Mouse (Mus musculus): ENCODE results near the gene Ksr2. TPM values are rescaled to one million over a fixed set of nuclear protein-coding genes. Genes with fewer than 3 reads are reported as not detected.
"Not testable (repeated sequence)": the region's sequence is repeated elsewhere in the genome, so short reads cannot be mapped to it uniquely, and the experiment has no call there.

Gene Ksr2
- polyA plus RNA-seq, 1 experiment from 2014 or later = 2.7 TPM

- H3K9ac ChIP-seq = peak overlapping the region; percentile 88
- 9% methylated on average over 16 of the region's 16 CpGs for WGBS
- H3K27me3 ChIP-seq = no peaks in the 10 kb centered on the region
- H3K36me3 ChIP-seq (replicated peaks) = peaks cover 32% of the 10 kb centered on the region
- H3K27ac ChIP-seq = peak overlapping the region; percentile 75
- peak overlapping the region; percentile 65 for H3K4me2 ChIP-seq
- peaks cover 17% of the 10 kb centered on the region for H3K4me1 ChIP-seq
- peak overlapping the region; percentile 78 for H3K4me3 ChIP-seq (replicated peaks)
- ATAC-seq (ENCODE audit: low FRiP score) = peak; percentile 54
- H3K9me3 ChIP-seq = 0 out of 2 replicates have a peak, but pooled peaks cover 10% of the 10 kb centered on the region
Observed at GRCm38 (mm10) chr5:117388296-117388751, 25.5 kb upstream of the Ksr2 start.

GRCm38 (mm10) chr5:117388877-117389276, 24.9 kb upstream of the Ksr2 start, which contains the start of gene Rfc5:
TSS of gene Rfc5 (minus strand) at chr5:117389047.
- H3K9me3 ChIP-seq = 0 out of 2 replicates have a peak, but pooled peaks cover 10% of the 10 kb centered on the region
- peak within 1 kb of the TSS; percentile 78 for H3K4me3 ChIP-seq (replicated peaks)
- ATAC-seq (ENCODE audit: low FRiP score) = peak; percentile 96
- H3K27me3 ChIP-seq = no peaks in the 10 kb centered on the region
- H3K4me1 ChIP-seq = peaks cover 17% of the 10 kb centered on the region
- peak within 1 kb of the TSS; percentile 75 for H3K27ac ChIP-seq
- H3K9ac ChIP-seq = peak within 1 kb of the TSS; percentile 88
- H3K4me2 ChIP-seq = peak within 1 kb of the TSS; percentile 65
- under 1% methylated on average over 44 of the region's 44 CpGs for WGBS
- peaks cover 27% of the 10 kb centered on the region for H3K36me3 ChIP-seq (replicated peaks)

- Histone ChIP-seq H3K9ac (no peak overlapping the region), H3K36me3 (replicated peaks) (peaks cover 7% of the 10 kb centered on the region; the same call in 1 of the 2 replicates), H3K27ac (no peak overlapping the region), H3K4me2 (no peak overlapping the region), H3K27me3 (no peaks in the 10 kb centered on the region), H3K4me3 (replicated peaks) (no peak overlapping the region), H3K9me3 (0 out of 2 replicates have a peak, but pooled peaks cover 10% of the 10 kb centered on the region), H3K4me1 (peaks cover 17% of the 10 kb centered on the region)
- WGBS = 93% methylated on average over 1 of the region's 1 CpGs
- ATAC-seq (ENCODE audit: low FRiP score) = no peak
Observed at GRCm38 (mm10) chr5:117390895-117391294, 22.9 kb upstream of the Ksr2 start.

GRCm38 (mm10) chr5:117395834-117396233, 18.0 kb upstream of the Ksr2 start:
- H3K9me3 ChIP-seq = 0 out of 2 replicates have a peak, but pooled peaks cover 10% of the 10 kb centered on the region
- H3K36me3 ChIP-seq (replicated peaks) = no peaks in the 10 kb centered on the region
- ATAC-seq (ENCODE audit: low FRiP score) = no peak
- H3K4me2 ChIP-seq = no peak overlapping the region
- H3K9ac ChIP-seq = no peak overlapping the region
- H3K27me3 ChIP-seq = no peaks in the 10 kb centered on the region
- H3K4me1 ChIP-seq = peaks cover 3% of the 10 kb centered on the region
- no peak overlapping the region for H3K4me3 ChIP-seq (replicated peaks)
- 90% methylated on average over 5 of the region's 5 CpGs for WGBS
- H3K27ac ChIP-seq = no peak overlapping the region

GRCm38 (mm10) chr5:117396596-117397014, 17.2 kb upstream of the Ksr2 start:
- no peaks in the 10 kb centered on the region for H3K36me3 ChIP-seq (replicated peaks)
- peaks cover 3% of the 10 kb centered on the region for H3K4me1 ChIP-seq
- no peak overlapping the region for H3K4me2 ChIP-seq
- H3K4me3 ChIP-seq (replicated peaks) = no peak overlapping the region
- no peaks in the 10 kb centered on the region for H3K27me3 ChIP-seq
- no peak for ATAC-seq (ENCODE audit: low FRiP score)
- H3K9me3 ChIP-seq = 0 out of 2 replicates have a peak, but pooled peaks cover 7% of the 10 kb centered on the region
- H3K9ac ChIP-seq = no peak overlapping the region
- H3K27ac ChIP-seq = no peak overlapping the region
- 63% methylated on average over 6 of the region's 6 CpGs for WGBS

GRCm38 (mm10) chr5:117397371-117397770, 16.4 kb upstream of the Ksr2 start:
- 87% methylated on average over 6 of the region's 6 CpGs for WGBS
- Histone ChIP-seq H3K4me2 (no peak overlapping the region), H3K4me3 (replicated peaks) (no peak overlapping the region), H3K27me3 (no peaks in the 10 kb centered on the region), H3K36me3 (replicated peaks) (no peaks in the 10 kb centered on the region), H3K27ac (no peak overlapping the region), H3K9me3 (0 out of 2 replicates have a peak, but pooled peaks cover 3% of the 10 kb centered on the region), H3K4me1 (peaks cover 3% of the 10 kb centered on the region), H3K9ac (no peak overlapping the region)
- ATAC-seq (ENCODE audit: low FRiP score) = no peak

GRCm38 (mm10) chr5:117398007-117398550, 15.7 kb upstream of the Ksr2 start:
- WGBS = 20% methylated on average over 4 of the region's 5 CpGs
- Histone ChIP-seq H3K9ac (no peak overlapping the region), H3K27ac (no peak overlapping the region), H3K4me3 (replicated peaks) (no peak overlapping the region), H3K9me3 (no peaks in the 10 kb centered on the region), H3K4me2 (no peak overlapping the region), H3K27me3 (no peaks in the 10 kb centered on the region), H3K36me3 (replicated peaks) (no peaks in the 10 kb centered on the region), H3K4me1 (peaks cover 3% of the 10 kb centered on the region)
- no peak for ATAC-seq (ENCODE audit: low FRiP score)

GRCm38 (mm10) chr5:117399281-117399680, 14.5 kb upstream of the Ksr2 start:
- Histone ChIP-seq H3K27ac (no peak overlapping the region), H3K4me3 (replicated peaks) (no peak overlapping the region), H3K27me3 (no peaks in the 10 kb centered on the region), H3K36me3 (replicated peaks) (no peaks in the 10 kb centered on the region), H3K9me3 (no peaks in the 10 kb centered on the region), H3K9ac (no peak overlapping the region), H3K4me1 (peaks cover 3% of the 10 kb centered on the region), H3K4me2 (no peak overlapping the region)
- no peak for ATAC-seq (ENCODE audit: low FRiP score)
- 78% methylated on average over 9 of the region's 9 CpGs for whole genome bisulfite sequencing

GRCm38 (mm10) chr5:117403609-117404008, 10.2 kb upstream of the Ksr2 start:
- no peaks in the 10 kb centered on the region for H3K27me3 ChIP-seq
- 89% methylated on average over 8 of the region's 8 CpGs for WGBS
- H3K27ac ChIP-seq = no peak overlapping the region
- no peaks in the 10 kb centered on the region for H3K36me3 ChIP-seq (replicated peaks)
- no peak for ATAC-seq (ENCODE audit: low FRiP score)
- H3K4me2 ChIP-seq = no peak overlapping the region
- no peaks in the 10 kb centered on the region for H3K4me1 ChIP-seq
- no peaks in the 10 kb centered on the region for H3K9me3 ChIP-seq
- H3K4me3 ChIP-seq (replicated peaks) = no peak overlapping the region
- no peak overlapping the region for H3K9ac ChIP-seq

GRCm38 (mm10) chr5:117404671-117405070, 9.1 kb upstream of the Ksr2 start:
- H3K4me3 ChIP-seq (replicated peaks); H3K27me3 ChIP-seq; H3K9me3 ChIP-seq; ATAC-seq (ENCODE audit: low FRiP score); H3K9ac ChIP-seq; H3K4me2 ChIP-seq; H3K36me3 ChIP-seq (replicated peaks); H3K4me1 ChIP-seq; H3K27ac ChIP-seq: not testable (repeated sequence)
- 95% methylated on average over 2 of the region's 2 CpGs for WGBS

- Histone ChIP-seq H3K4me3 (replicated peaks) (no peak overlapping the region), H3K4me1 (peaks cover 5% of the 10 kb centered on the region), H3K27me3 (peaks cover 17% of the 10 kb centered on the region; the same call in 1 of the 2 replicates), H3K27ac (no peak overlapping the region), H3K9ac (no peak overlapping the region), H3K9me3 (no peaks in the 10 kb centered on the region), H3K4me2 (no peak overlapping the region), H3K36me3 (replicated peaks) (no peaks in the 10 kb centered on the region)
- WGBS = 70% methylated on average over 4 of the region's 4 CpGs
- ATAC-seq (ENCODE audit: low FRiP score) = no peak
Observed at GRCm38 (mm10) chr5:117408216-117408615, 5.6 kb upstream of the Ksr2 start.

GRCm38 (mm10) chr5:117409369-117409768, 4.4 kb upstream of the Ksr2 start:
- H3K4me3 ChIP-seq (replicated peaks) = no peak overlapping the region
- H3K36me3 ChIP-seq (replicated peaks) = no peaks in the 10 kb centered on the region
- H3K9me3 ChIP-seq = no peaks in the 10 kb centered on the region
- H3K9ac ChIP-seq = no peak overlapping the region
- no peak overlapping the region for H3K4me2 ChIP-seq
- H3K4me1 ChIP-seq = peaks cover 8% of the 10 kb centered on the region
- WGBS = 76% methylated on average over 6 of the region's 6 CpGs
- H3K27ac ChIP-seq = no peak overlapping the region
- H3K27me3 ChIP-seq = peaks cover 24% of the 10 kb centered on the region; the same call in 1 of the 2 replicates
- ATAC-seq (ENCODE audit: low FRiP score) = no peak

GRCm38 (mm10) chr5:117414611-117415010, 811 bp downstream of the Ksr2 start:
- Histone ChIP-seq H3K27me3 (peaks cover 40% of the 10 kb centered on the region), H3K27ac (peak overlapping the region; percentile 97), H3K4me1 (peaks cover 20% of the 10 kb centered on the region)

More at GRCm38 (mm10) chr5:117414611-117415010, 811 bp downstream of the Ksr2 start:
- Histone ChIP-seq H3K9ac (peak overlapping the region; percentile 79), H3K36me3 (replicated peaks) (no peaks in the 10 kb centered on the region), H3K4me3 (replicated peaks) (peak overlapping the region; percentile 73), H3K9me3 (no peaks in the 10 kb centered on the region), H3K4me2 (peak overlapping the region; percentile 79)
- WGBS = 3% methylated on average over 10 of the region's 10 CpGs
- 0 out of 2 replicates have a peak, but pooled peaks have one; percentile 10 for ATAC-seq (ENCODE audit: low FRiP score)
